Mouse (Mus musculus) MEL (cell line): Measurements from ENCODE around the gene Mex3a. TPM values are rescaled to one million over a fixed set of nuclear protein-coding genes. Genes with fewer than 3 reads are reported as not detected.

Experiments
- DNase-seq: peaks from one replicate; pipeline ENCODE4 v3.0.0; 2011; ENCODE audit warnings: low read depth, low spot score
- H3K27ac ChIP-seq: 2 replicates; pipeline ENCODE4 v1.5.1; 2012; ENCODE audit warnings: low read depth, mild to moderate bottlenecking, control low read depth, low read length, moderate library complexity; ENCODE audit not compliant: control insufficient read depth
- H3K27me3 ChIP-seq, 2 experiments: fragments of 150-350 bp in 1 of 2; sonication (generic) in 1 of 2; 2 replicates each; pipeline ENCODE4 v1.6.1; 2012; ENCODE audit warnings: low read length in 2 of 2, mild to moderate bottlenecking in 2 of 2, improper control_type of control experiment in 1 of 2, moderate library complexity in 1 of 2; ENCODE audit not compliant: insufficient read depth in 2 of 2, control insufficient read depth in 1 of 2
- H3K36me3 ChIP-seq, 2 experiments: 2 replicates each; pipeline ENCODE4 v1.6.1; 2012 to 2014; ENCODE audit warnings: low read length in 2 of 2, improper control_type of control experiment in 1 of 2, inconsistent platforms in 1 of 2, mild to moderate bottlenecking in 1 of 2; ENCODE audit not compliant: insufficient read depth in 2 of 2, control insufficient read depth in 1 of 2
- H3K4me1 ChIP-seq, 2 experiments: fragments of 150-350 bp in 1 of 2; sonication (generic) in 1 of 2; 2 replicates each; pipeline ENCODE4 v1.6.1; 2012; ENCODE audit warnings: low read length in 2 of 2, improper control_type of control experiment in 1 of 2, mild to moderate bottlenecking in 1 of 2; ENCODE audit not compliant: insufficient read depth in 2 of 2, control insufficient read depth in 1 of 2
- H3K4me3 ChIP-seq, 2 experiments: fragments of 150-350 bp in 1 of 2; sonication (generic) in 1 of 2; 2 replicates each; pipeline ENCODE4 v1.5.1; 2012; ENCODE audit warnings: low read depth in 2 of 2, low read length in 2 of 2, mild to moderate bottlenecking in 2 of 2, moderate library complexity in 2 of 2, control low read depth in 1 of 2, improper control_type of control experiment in 1 of 2; ENCODE audit not compliant: control insufficient read depth in 1 of 2, insufficient read depth in 1 of 2
- H3K79me2 ChIP-seq: 2 replicates; pipeline ENCODE4 v1.6.1; 2012; ENCODE audit warnings: mild to moderate bottlenecking, low read length, moderate library complexity; ENCODE audit not compliant: control insufficient read depth, poor library complexity, insufficient read depth
- H3K9ac ChIP-seq: 2 replicates; pipeline ENCODE4 v1.6.1; 2012; ENCODE audit warnings: low read depth, mild to moderate bottlenecking, control low read depth, low read length, moderate library complexity; ENCODE audit not compliant: control insufficient read depth, poor library complexity, severe bottlenecking
- H3K9me3 ChIP-seq: fragments of 150-350 bp; sonication (generic); replicated peaks from 2 replicates; pipeline ENCODE4 v1.6.1; 2012; ENCODE audit warnings: mild to moderate bottlenecking, low read length, improper control_type of control experiment, moderate library complexity; ENCODE audit not compliant: insufficient read depth
- BHLHE40 ChIP-seq: IDR thresholded peaks from 2 replicates; pipeline ENCODE4 v1.6.1; 2012; ENCODE audit warnings: low read depth, mild to moderate bottlenecking, inconsistent platforms, low read length, improper control_type of control experiment, borderline replicate concordance
- CHD1 ChIP-seq: IDR thresholded peaks from 2 replicates; pipeline ENCODE4 v1.6.1; 2012; ENCODE audit warnings: low read depth, mild to moderate bottlenecking, inconsistent platforms, low read length, improper control_type of control experiment
- CTCF ChIP-seq, 3 experiments: IDR thresholded peaks in 2 of 3; conservative IDR thresholded peaks in 1 of 3; 2 replicates each; pipeline ENCODE4 v1.5.1; 2011 to 2012; ENCODE audit warnings: low read length in 3 of 3, low read depth in 2 of 3, mild to moderate bottlenecking in 2 of 3, improper control_type of control experiment in 1 of 3, inconsistent platforms in 1 of 3, mixed read lengths in 1 of 3, moderate library complexity in 1 of 3; ENCODE audit not compliant: control insufficient read depth in 1 of 3, insufficient read depth in 1 of 3, poor library complexity in 1 of 3, severe bottlenecking in 1 of 3
- EP300 ChIP-seq, 2 experiments: IDR thresholded peaks; 2 replicates each; pipeline ENCODE4 v1.6.1; 2011; ENCODE audit warnings: improper control_type of control experiment in 2 of 2, low read length in 2 of 2, low read depth in 1 of 2, mild to moderate bottlenecking in 1 of 2
- HCFC1 ChIP-seq: IDR thresholded peaks from 2 replicates; pipeline ENCODE4 v1.6.1; 2012; ENCODE audit warnings: low read depth, mild to moderate bottlenecking, inconsistent platforms, low read length, improper control_type of control experiment, moderate library complexity
- MAFK ChIP-seq: IDR thresholded peaks from 2 replicates; pipeline ENCODE4 v1.6.1; 2011; ENCODE audit warnings: low read depth, mild to moderate bottlenecking, low read length, improper control_type of control experiment, borderline replicate concordance
- MAZ ChIP-seq: IDR thresholded peaks from 2 replicates; pipeline ENCODE4 v1.6.1; 2012; ENCODE audit warnings: low read depth, mild to moderate bottlenecking, inconsistent platforms, low read length, improper control_type of control experiment
- MEF2A ChIP-seq: IDR thresholded peaks from 2 replicates; pipeline ENCODE4 v1.6.1; 2014; ENCODE audit warnings: low read depth, mild to moderate bottlenecking, inconsistent platforms, low read length, improper control_type of control experiment; ENCODE audit not compliant: poor library complexity, insufficient replicate concordance, severe bottlenecking; ENCODE audit errors: extremely low read depth
- MYC ChIP-seq: IDR thresholded peaks from 2 replicates; pipeline ENCODE4 v1.6.1; 2011; ENCODE audit warnings: low read depth, mild to moderate bottlenecking, low read length, improper control_type of control experiment, moderate library complexity
- NELFE ChIP-seq: IDR thresholded peaks from 2 replicates; pipeline ENCODE4 v1.6.1; 2011; ENCODE audit warnings: low read depth, low read length, improper control_type of control experiment
- POLR2AphosphoS2 ChIP-seq: IDR thresholded peaks from 2 replicates; pipeline ENCODE4 v1.6.1; 2011; ENCODE audit warnings: low read length, improper control_type of control experiment
- POLR2AphosphoS5 ChIP-seq: IDR thresholded peaks from 2 replicates; pipeline ENCODE4 v1.6.1; 2012; ENCODE audit warnings: low read depth, borderline replicate concordance, mild to moderate bottlenecking, inconsistent platforms, low read length, moderate library complexity, mixed read lengths
- SIN3A ChIP-seq: IDR thresholded peaks from 2 replicates; pipeline ENCODE4 v1.6.1; 2012; ENCODE audit warnings: low read length, improper control_type of control experiment, inconsistent platforms
- TAL1 ChIP-seq: IDR thresholded peaks from 2 replicates; pipeline ENCODE4 v1.6.1; 2012; ENCODE audit warnings: mild to moderate bottlenecking, inconsistent platforms, low read length, moderate library complexity, mixed read lengths
- UBTF ChIP-seq: IDR thresholded peaks from 2 replicates; pipeline ENCODE4 v1.6.1; 2012; ENCODE audit warnings: low read depth, mild to moderate bottlenecking, inconsistent platforms, low read length, improper control_type of control experiment, moderate library complexity, borderline replicate concordance; ENCODE audit not compliant: insufficient read depth
- USF2 ChIP-seq, 2 experiments: IDR thresholded peaks; 2 replicates each; pipeline ENCODE4 v1.6.1; 2011 to 2012; ENCODE audit warnings: improper control_type of control experiment in 2 of 2, low read length in 2 of 2, borderline replicate concordance in 1 of 2, inconsistent platforms in 1 of 2, low read depth in 1 of 2, mild to moderate bottlenecking in 1 of 2; ENCODE audit not compliant: insufficient read depth in 1 of 2
- ZMIZ1 ChIP-seq: IDR thresholded peaks from 2 replicates; pipeline ENCODE4 v1.6.1; 2012; ENCODE audit warnings: low read depth, mild to moderate bottlenecking, inconsistent platforms, low read length, improper control_type of control experiment, moderate library complexity
- ZNF384 ChIP-seq: IDR thresholded peaks from 2 replicates; pipeline ENCODE4 v1.6.1; 2012; ENCODE audit warnings: low read depth, mild to moderate bottlenecking, inconsistent platforms, low read length, improper control_type of control experiment
- polyA plus RNA-seq, 2 experiments: library from polyadenylated mRNA; stranded (reverse) in 1 of 2; unstranded in 1 of 2; fragments of >175 nt in 1 of 2; fragments of >200 nt in 1 of 2; gene quantifications; 2 replicates each; pipeline versions ENCODE4 v1.2.1 to v1.2.4; 2012; ENCODE audit warnings: low replicate concordance in 2 of 2, low read depth in 1 of 2; ENCODE audit not compliant: insufficient read length in 2 of 2, insufficient read depth in 1 of 2, missing spikeins in 1 of 2
- total RNA-seq: library from RNA; depleted of rRNA; stranded (reverse); fragments of 300-350 nt; gene quantifications from 2 replicates; pipeline ENCODE4 v1.2.3, GENCODE M21; 2012

Mex3a gene
- total and polyA plus RNA-seq, 3 experiments, result 5.5 to 10.1 TPM; not detected in 1

DNA sequence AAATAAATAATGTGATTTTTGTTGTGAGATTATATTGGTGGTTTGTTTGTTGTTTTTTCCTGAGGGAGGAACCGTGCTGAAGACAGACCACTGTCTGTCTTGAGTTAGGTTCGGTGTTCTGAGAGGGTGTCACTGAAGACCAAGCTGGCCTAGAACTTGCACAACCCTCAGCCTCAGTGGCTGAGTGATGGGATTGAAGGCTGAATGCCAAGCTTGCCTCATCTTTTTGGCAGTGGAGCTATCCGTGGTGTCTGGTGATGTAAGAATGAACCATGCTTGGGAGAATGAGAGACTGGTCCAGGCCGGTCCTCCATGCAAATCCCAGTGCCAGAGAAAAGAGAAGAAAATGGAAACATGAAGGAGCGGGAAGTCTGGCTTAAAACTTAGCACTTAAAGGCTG, 37.5 kb downstream of the Mex3a start:
- Histone ChIP-seq H3K79me2 (no peaks in the 10 kb centered on the region), H3K27ac (no peak overlapping the region), H3K4me1 (no peaks in the 10 kb centered on the region), H3K9ac (no peak overlapping the region), H3K4me3 (no peak overlapping the region), H3K36me3 (peaks cover 0 to 21% of the 10 kb centered on the region in 2 experiments; a peak in 2 of 4 replicates), H3K9me3 (no peaks in the 10 kb centered on the region)
- DNase-seq, result no peak
- no peak for TF ChIP-seq MAFK
- TF ChIP-seq USF2 (IDR thresholded peaks at IDR 0.05; ENCODE audit: borderline replicate concordance in 1 of 2, insufficient read depth in 1 of 2, low read depth in 1 of 2, low read length in 2 of 2), result no peak
- TF ChIP-seq BHLHE40, result no peak
- TF ChIP-seq POLR2AphosphoS5, result no peak
- no peak for TF ChIP-seq HCFC1
- TF ChIP-seq EP300 (IDR thresholded peaks at IDR 0.05; ENCODE audit: low read depth in 1 of 2, low read length in 2 of 2), result no peak
- TF ChIP-seq MEF2A, result no peak
- TF ChIP-seq NELFE, result no peak
- TF ChIP-seq ZMIZ1, result no peak
- no peak for TF ChIP-seq UBTF
- no peak for TF ChIP-seq CHD1
- no peak for TF ChIP-seq MYC
- TF ChIP-seq, all 39 proteins: peak for 0
- H3K27me3 ChIP-seq, result no peaks in the 10 kb centered on the region

DNA sequence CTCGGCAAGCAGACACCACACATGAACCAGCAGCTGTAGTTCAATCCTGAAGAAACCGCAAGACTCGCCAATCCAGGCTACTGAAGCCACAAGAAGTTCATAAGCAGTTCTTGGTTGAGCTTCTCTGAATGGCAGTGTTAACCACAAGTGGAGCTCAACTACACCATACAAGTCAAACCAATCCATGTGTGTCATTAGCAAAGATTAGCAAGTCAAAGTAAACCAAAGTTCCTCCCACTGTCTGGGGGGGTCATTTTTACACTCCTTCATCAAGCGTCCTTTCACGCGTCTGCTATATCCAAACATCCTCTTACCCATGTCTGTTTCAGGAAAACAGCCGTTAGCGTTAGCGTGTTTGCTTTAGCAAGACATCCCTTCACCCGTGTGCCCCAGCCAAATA, 38.1 kb downstream of the Mex3a start:
- H3K27me3 ChIP-seq, result no peaks in the 10 kb centered on the region
- no peak for DNase-seq
- H3K4me3 ChIP-seq, result no peak overlapping the region
- no peaks in the 10 kb centered on the region for H3K4me1 ChIP-seq
- H3K9me3 ChIP-seq, result no peaks in the 10 kb centered on the region
- no peak overlapping the region for H3K9ac ChIP-seq
- H3K79me2 ChIP-seq, result no peaks in the 10 kb centered on the region
- TF ChIP-seq BHLHE40 (no peak), POLR2AphosphoS2 (no peak), MAZ (no peak), CTCF (IDR thresholded peaks at IDR 0.05 in 2 of 3, conservative IDR thresholded peaks at IDR 0.05 in 1 of 3; ENCODE audit: control insufficient read depth in 1 of 3, insufficient read depth in 1 of 3, low read depth in 2 of 3, low read length in 3 of 3, poor library complexity in 1 of 3, severe bottlenecking in 1 of 3) (no peak), ZNF384 (no peak), SIN3A (no peak), TAL1 (no peak)
- peaks cover 0 to 20% of the 10 kb centered on the region in 2 experiments; a peak in 2 of 4 replicates for H3K36me3 ChIP-seq
- no peak overlapping the region for H3K27ac ChIP-seq
